ENCODE assay signal across 9 mouse cellular contexts in the genomic region with DNA sequence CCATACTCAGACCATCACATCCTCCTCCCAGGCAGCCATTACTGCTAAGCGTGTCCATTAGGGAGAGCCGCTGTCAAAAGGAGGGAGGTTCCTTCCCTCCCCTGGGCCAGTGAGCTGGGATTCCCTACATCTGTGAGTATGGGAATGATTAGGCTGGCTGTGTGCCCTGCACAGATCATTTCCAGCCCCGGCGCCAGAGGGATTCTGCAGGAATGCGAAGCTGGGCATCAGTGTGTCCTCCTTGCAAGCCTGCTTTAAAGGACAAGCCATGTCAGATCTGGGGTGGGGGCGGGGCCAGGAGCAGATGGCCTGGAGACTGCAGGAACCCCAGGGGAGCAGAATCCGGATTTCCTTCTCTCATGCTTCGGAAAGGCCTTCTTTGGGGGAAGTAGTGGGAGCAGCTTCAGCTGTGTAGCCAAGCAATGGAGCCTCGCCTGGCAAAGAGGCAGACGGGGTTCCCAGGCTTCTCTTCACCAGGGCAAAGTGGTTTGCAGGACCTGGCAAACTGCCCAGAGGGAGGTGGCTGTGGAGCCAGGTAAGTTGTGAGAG. TPM values are rescaled to one million over a fixed set of nuclear protein-coding genes. Genes with fewer than 3 reads are reported as not detected.
A peak's percentile ranks its signal among the peaks of the same experiment; 100 is the strongest.
DNase-seq lines count a peak whose midpoint lies in the region; ATAC-seq lines count a peak whose summit lies in the region.
"Had no signal": no experiment of that assay in that cellular context is flagged by ENCODE, and none has a peak within 500 bp of the region (broad histone marks: within the 10 kb centered on the region; RNA-seq: fewer than 3 reads in every experiment).

No protein-coding gene starts in this region.

- H3K27ac ChIP-seq in forebrain, embryonic 11.5 days (ENCODE audit: low read depth, low read length), result no peak overlapping the region
- H3K27ac ChIP-seq: liver, embryonic 14.5 days had no signal

- no peaks in the 10 kb centered on the region for H3K36me3 ChIP-seq in forebrain, embryonic 11.5 days (ENCODE audit: control insufficient read depth, insufficient read depth, low read length)

- H3K9ac ChIP-seq in forebrain, embryonic 11.5 days (ENCODE audit: low read length), result no peak overlapping the region
- H3K9ac ChIP-seq: liver, embryonic 14.5 days had no signal

- H3K4me1 ChIP-seq in forebrain, embryonic 11.5 days (replicated peaks; ENCODE audit: control insufficient read depth, insufficient read depth, low read length), result peaks cover 5% of the 10 kb centered on the region; the same call in 1 of the 2 replicates

- WGBS in forebrain, embryonic 11.5 days, result 34% methylated on average over 10 of the region's 10 CpGs

- intact Hi-C loops in heart, postnatal 25 days (cut with DNase I), result no loop called here

- H3K4me3 ChIP-seq in forebrain, embryonic 11.5 days (ENCODE audit: low read depth, low read length), result no peak overlapping the region

- H3K27me3 ChIP-seq in forebrain, embryonic 11.5 days (ENCODE audit: control insufficient read depth, insufficient read depth, low read length), result no peaks in the 10 kb centered on the region

- no peaks in the 10 kb centered on the region for H3K9me3 ChIP-seq in forebrain, embryonic 11.5 days (ENCODE audit: control insufficient read depth, low read length)

- DNase-seq in ovary, postnatal 10 days (ENCODE audit: low spot score), result peak; percentile 60
- DNase-seq in ovary, adult 18-20 months (ENCODE audit: low spot score), result no peak
- DNase-seq in forebrain, embryonic 11.5 days (ENCODE audit: low spot score), result peak; percentile 71
- peak; percentile 17 for DNase-seq in heart, postnatal 25 days (ENCODE audit: low spot score)
- DNase-seq in kidney, postnatal 4 days, result peak; percentile 75 to 82
- DNase-seq in lung, postnatal 36 days, result peak; percentile 67
- peak; percentile 87 for DNase-seq in skeletal muscle tissue, adult 2 months (ENCODE audit: low read depth, low spot score)
- DNase-seq in thymus, postnatal 4 days, result no peak

- ATAC-seq in forebrain, embryonic 11.5 days (replicated peaks; ENCODE audit: low FRiP score), result no peak

- H3K4me2 ChIP-seq in forebrain, embryonic 11.5 days (ENCODE audit: low read depth, low read length, severe bottlenecking), result peak overlapping the region; percentile 18; the same call in 1 of the 2 replicates

RNA-seq across cellular contexts. Expression of a gene that starts 45.3 kb away (rescaled TPM):
- 33.1 and 38.5 TPM in 2 replicates for polyA plus RNA-seq in forebrain, embryonic 11.5 days (2014; fragmentation: Nextera tagmentation; extraction: Ambion mirVana)
- 10 to 100 TPM; 41.7 to 41.8 TPM for total RNA-seq in heart, postnatal 25 days (2021)

Comparison
In these comparisons a context has a peak if more than half of its experiments do, and no peak if none do; other contexts are left out.
1. DNase-seq: peak in ovary, postnatal 10 days (single experiment), forebrain, embryonic 11.5 days (single experiment), heart, postnatal 25 days (single experiment), kidney, postnatal 4 days (2 of 2), lung, postnatal 36 days (single experiment) and skeletal muscle tissue, adult 2 months (single experiment); none in ovary, adult 18-20 months (single experiment) and thymus, postnatal 4 days (single experiment).